Mouse (Mus musculus) brain, embryonic 14.5 days (tissue): ENCODE data around the gene Cracr2a.

Experiments
- CTCF ChIP-seq: fragments of 200-500 bp; IDR thresholded peaks from 2 replicates; pipeline ENCODE4 v1.5.1; 2012; ENCODE audit warnings: inconsistent platforms, mild to moderate bottlenecking, moderate library complexity, borderline replicate concordance; ENCODE audit not compliant: insufficient read depth, insufficient read length; ENCODE audit errors: extremely low read depth
- POLR2A ChIP-seq: fragments of 200-500 bp; IDR thresholded peaks from 2 replicates; pipeline ENCODE4 v1.6.1; 2012; ENCODE audit warnings: mild to moderate bottlenecking, inconsistent platforms, borderline replicate concordance; ENCODE audit not compliant: poor library complexity, insufficient read depth, insufficient read length, severe bottlenecking; ENCODE audit errors: extremely low read depth

DNA sequence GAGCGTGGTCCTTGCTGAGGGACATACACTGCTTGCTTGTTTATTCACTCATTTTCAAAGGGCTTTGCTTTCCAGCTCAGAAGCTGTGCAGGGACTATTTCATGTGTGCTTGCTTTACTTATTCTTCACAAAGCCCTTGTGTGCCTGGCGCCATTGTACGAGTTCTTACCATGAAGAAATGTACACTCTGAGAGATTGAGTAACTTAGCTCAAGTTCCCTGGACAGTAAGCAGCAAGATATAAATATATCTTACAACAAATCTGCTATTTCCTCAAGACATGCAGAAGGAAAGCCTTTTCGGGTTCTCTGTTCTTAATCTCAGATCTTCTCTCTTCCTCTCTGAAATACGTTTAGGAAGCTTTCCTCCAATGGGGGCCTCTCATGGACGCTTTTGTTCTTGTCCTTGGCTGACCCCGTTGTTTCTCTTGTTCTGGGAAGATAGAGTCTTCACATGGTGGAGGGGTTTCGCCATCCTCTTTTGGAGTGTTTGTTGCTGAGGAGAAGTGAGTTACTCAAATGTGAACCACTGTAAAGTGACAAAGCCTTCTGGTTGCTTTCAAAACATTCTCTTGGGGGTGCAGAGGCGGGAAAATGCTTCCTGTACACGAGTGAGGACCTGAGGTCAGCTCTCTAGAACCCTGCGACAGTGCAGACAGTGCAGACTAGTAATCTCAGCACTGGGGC is 12.8 kb downstream of the Cracr2a start:
- TF ChIP-seq CTCF (no peak), POLR2A (no peak)
